In genomic region chr5:147748081-147748581, GRCm38 (mm10) we compare ENCODE assay signal across 8 mouse cellular contexts. TPM values are rescaled to one million over a fixed set of nuclear protein-coding genes. Genes with fewer than 3 reads are reported as not detected.
DNase-seq lines count a peak whose midpoint lies in the region; ATAC-seq lines count a peak whose summit lies in the region.

No protein-coding gene starts in this region.

- ATAC-seq in embryonic facial prominence, embryonic 14.5 days (ENCODE audit: low read depth): no peak
- ATAC-seq in heart, embryonic 12.5 days (ENCODE audit: insufficient number of reproducible peaks, low FRiP score): no peak; the same call in 1 of the 2 replicates
- no peak for ATAC-seq in kidney, embryonic 14.5 days (ENCODE audit: low FRiP score, low TSS enrichment)
- ATAC-seq in neural tube, embryonic 14.5 days (ENCODE audit: low read depth): no peak; the same call in 1 of the 2 replicates

- H3K9ac ChIP-seq in embryonic facial prominence, embryonic 14.5 days (ENCODE audit: low read depth, low read length): no peak overlapping the region
- peak overlapping the region; percentile 31; the same call in 1 of the 2 replicates for H3K9ac ChIP-seq in heart, embryonic 12.5 days
- H3K9ac ChIP-seq in kidney, embryonic 14.5 days (ENCODE audit: low read depth, low read length): no peak overlapping the region
- H3K9ac ChIP-seq in neural tube, embryonic 14.5 days (replicated peaks; ENCODE audit: low read depth, low read length): no peak overlapping the region

- H3K4me1 ChIP-seq in embryonic facial prominence, embryonic 14.5 days (ENCODE audit: control insufficient read depth, insufficient read depth, low read length): peaks cover 9% of the 10 kb centered on the region; the same call in 1 of the 2 replicates
- H3K4me1 ChIP-seq in heart, embryonic 12.5 days (replicated peaks): peaks cover 25% of the 10 kb centered on the region
- H3K4me1 ChIP-seq in kidney, embryonic 14.5 days (ENCODE audit: control insufficient read depth, insufficient read depth, low read length): peaks cover 19% of the 10 kb centered on the region; the same call in 1 of the 2 replicates
- 0 out of 2 replicates have a peak, but pooled peaks cover 4% of the 10 kb centered on the region for H3K4me1 ChIP-seq in neural tube, embryonic 14.5 days (ENCODE audit: control insufficient read depth, insufficient read depth, low read length)

- H3K4me2 ChIP-seq in embryonic facial prominence, embryonic 14.5 days (ENCODE audit: low read depth, low read length): peak overlapping the region; percentile 39; the same call in 1 of the 2 replicates
- peak overlapping the region; percentile 71 for H3K4me2 ChIP-seq in heart, embryonic 12.5 days
- H3K4me2 ChIP-seq in kidney, embryonic 14.5 days (replicated peaks; ENCODE audit: low read depth, low read length): peak overlapping the region; percentile 21
- H3K4me2 ChIP-seq in neural tube, embryonic 14.5 days (ENCODE audit: low read depth, low read length): peak overlapping the region; percentile 39

- H3K4me3 ChIP-seq in embryonic facial prominence, embryonic 14.5 days (ENCODE audit: low read depth, low read length): 0 out of 2 replicates have a peak overlapping the region, but pooled peaks have one; percentile 5
- peak overlapping the region; percentile 41 for H3K4me3 ChIP-seq in heart, embryonic 12.5 days
- no peak overlapping the region; the same call in 1 of the 2 replicates for H3K4me3 ChIP-seq in kidney, embryonic 14.5 days (ENCODE audit: low read length)
- H3K4me3 ChIP-seq in neural tube, embryonic 14.5 days (ENCODE audit: low read depth, low read length): no peak overlapping the region

- H3K9me3 ChIP-seq in embryonic facial prominence, embryonic 14.5 days (ENCODE audit: control insufficient read depth, low read length): no peaks in the 10 kb centered on the region
- H3K9me3 ChIP-seq in heart, embryonic 12.5 days (replicated peaks): no peaks in the 10 kb centered on the region
- no peaks in the 10 kb centered on the region for H3K9me3 ChIP-seq in kidney, embryonic 14.5 days (ENCODE audit: control insufficient read depth, low read length)
- no peaks in the 10 kb centered on the region for H3K9me3 ChIP-seq in neural tube, embryonic 14.5 days (ENCODE audit: control insufficient read depth, low read length)

- peak; percentile 14 for DNase-seq in thymus, postnatal 4 days
- no peak for DNase-seq in thymus, postnatal 14 days
- DNase-seq in embryonic facial prominence, embryonic 14.5 days (ENCODE audit: low spot score): peak; percentile 23
- peak; percentile 56 to 61 for DNase-seq in lung, adult 18-20 months
- DNase-seq in spleen, adult 12 weeks (ENCODE audit: low spot score): no peak

- peaks cover 49% of the 10 kb centered on the region for H3K27me3 ChIP-seq in embryonic facial prominence, embryonic 14.5 days (replicated peaks; ENCODE audit: control insufficient read depth, insufficient read depth, low read length)
- H3K27me3 ChIP-seq in heart, embryonic 12.5 days (replicated peaks): peaks cover 8% of the 10 kb centered on the region; the same call in 1 of the 2 replicates
- peaks cover 26% of the 10 kb centered on the region for H3K27me3 ChIP-seq in kidney, embryonic 14.5 days (ENCODE audit: control insufficient read depth, insufficient read depth, low read length)
- peaks cover 19% of the 10 kb centered on the region for H3K27me3 ChIP-seq in neural tube, embryonic 14.5 days (ENCODE audit: control insufficient read depth, insufficient read depth, low read length)

- WGBS in embryonic facial prominence, embryonic 14.5 days: 4% methylated on average over 15 of the region's 15 CpGs
- 2% methylated on average over 15 of the region's 15 CpGs for WGBS in heart, embryonic 12.5 days
- 3% methylated on average over 15 of the region's 15 CpGs for WGBS in kidney, embryonic 14.5 days
- 2% methylated on average over 15 of the region's 15 CpGs for WGBS in neural tube, embryonic 14.5 days

- H3K27ac ChIP-seq in embryonic facial prominence, embryonic 14.5 days (replicated peaks; ENCODE audit: low read depth, low read length): no peak overlapping the region
- no peak overlapping the region for H3K27ac ChIP-seq in heart, embryonic 12.5 days (ENCODE audit: poor library complexity, severe bottlenecking)
- H3K27ac ChIP-seq in kidney, embryonic 14.5 days (ENCODE audit: low read depth, low read length): no peak overlapping the region
- no peak overlapping the region for H3K27ac ChIP-seq in neural tube, embryonic 14.5 days (ENCODE audit: low read depth, low read length)

- H3K36me3 ChIP-seq in embryonic facial prominence, embryonic 14.5 days (ENCODE audit: control insufficient read depth, insufficient read depth, low read length): no peaks in the 10 kb centered on the region
- H3K36me3 ChIP-seq in heart, embryonic 12.5 days: no peaks in the 10 kb centered on the region
- no peaks in the 10 kb centered on the region for H3K36me3 ChIP-seq in kidney, embryonic 14.5 days (ENCODE audit: control insufficient read depth, insufficient read depth, low read length)
- H3K36me3 ChIP-seq in neural tube, embryonic 14.5 days (ENCODE audit: control insufficient read depth, insufficient read depth, low read length): no peaks in the 10 kb centered on the region

RNA-seq across cellular contexts. Expression of gene Flt1, which starts 22.3 kb away (rescaled TPM):
- polyA plus RNA-seq in embryonic facial prominence, embryonic 14.5 days (2014; fragmentation: Nextera tagmentation; extraction: Ambion mirVana): 12.2 and 13.2 TPM in 2 replicates
- 27.8 and 30.4 TPM in 2 replicates for polyA plus RNA-seq in heart, embryonic 12.5 days (2016; fragmentation: Nextera tagmentation; extraction: Ambion mirVana)
- polyA plus RNA-seq in kidney, embryonic 14.5 days (2014; fragmentation: Nextera tagmentation; extraction: Ambion mirVana): 12.5 and 20.0 TPM in 2 replicates
- polyA plus RNA-seq in neural tube, embryonic 14.5 days (2014; fragmentation: Nextera tagmentation; extraction: Ambion mirVana): 9.9 and 15.3 TPM in 2 replicates

Comparison
In these comparisons a context has a peak if more than half of its experiments do, and no peak if none do; other contexts are left out.
1. DNase-seq: peak in thymus, postnatal 4 days (single experiment), embryonic facial prominence, embryonic 14.5 days (single experiment) and lung, adult 18-20 months (2 of 2); none in thymus, postnatal 14 days (single experiment) and spleen, adult 12 weeks (single experiment).
2. H3K4me2 ChIP-seq: peak in every context shown above with its lines; median percentile 71 in heart, embryonic 12.5 days; 39 in embryonic facial prominence, embryonic 14.5 days; 39 in neural tube, embryonic 14.5 days; 21 in kidney, embryonic 14.5 days.
3. H3K4me3 ChIP-seq: peak in embryonic facial prominence, embryonic 14.5 days (single experiment) and heart, embryonic 12.5 days (single experiment); none in kidney, embryonic 14.5 days (single experiment) and neural tube, embryonic 14.5 days (single experiment).